24 mouse cellular contexts compared by ENCODE assay signal in the genomic region with DNA sequence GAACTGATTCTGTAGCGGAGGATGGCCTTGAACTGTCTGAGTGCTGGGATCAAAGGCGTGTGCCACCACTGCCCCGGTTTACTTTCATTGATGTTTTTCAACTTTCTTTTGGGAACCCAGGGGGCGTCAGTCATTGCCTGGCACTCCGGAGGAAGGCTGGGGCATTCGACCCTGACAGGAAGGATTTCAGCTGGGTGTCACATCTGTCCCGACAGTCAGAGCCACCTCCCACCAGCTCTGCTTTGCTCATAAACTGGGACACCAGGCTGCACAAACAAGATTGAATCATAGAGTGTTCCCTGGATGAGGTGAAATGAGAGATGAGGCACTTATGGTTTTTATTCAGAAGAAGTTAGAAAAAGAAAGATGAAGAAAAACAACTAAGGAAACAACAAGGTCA. TPM values are rescaled to one million over a fixed set of nuclear protein-coding genes. Genes with fewer than 3 reads are reported as not detected.
DNase-seq lines count a peak whose midpoint lies in the region; TF ChIP-seq lines count a peak whose summit lies in the region.
"Had no signal": no experiment of that assay in that cellular context is flagged by ENCODE, and none has a peak within 500 bp of the region (broad histone marks: within the 10 kb centered on the region; RNA-seq: fewer than 3 reads in every experiment).

No protein-coding gene starts in this region.

- H3K27ac ChIP-seq in layer of hippocampus, adult 2 months: peak overlapping the region; percentile 57
- H3K27ac ChIP-seq in testis, adult 2 months (ENCODE audit: control insufficient read depth, insufficient read depth, low read depth, low read length): peak overlapping the region; percentile 41; the same call in 1 of the 2 replicates
- H3K27ac ChIP-seq: embryonic facial prominence, embryonic 12.5 days; forebrain, embryonic 15.5 days; heart, embryonic 13.5 days; hindbrain, embryonic 12.5 days had no signal

- no peak for TF ChIP-seq CTCF in layer of hippocampus, adult 2 months (conservative IDR thresholded peaks at IDR 0.05)
- TF ChIP-seq CTCF in testis, adult 2 months (IDR thresholded peaks at IDR 0.05; ENCODE audit: control insufficient read depth, insufficient read depth, insufficient replicate concordance, low read depth, low read length): no peak

- H3K27me3 ChIP-seq in testis, adult 2 months (ENCODE audit: control insufficient read depth, insufficient read depth, low read length): no peaks in the 10 kb centered on the region
- H3K27me3 ChIP-seq: CH12.LX; embryonic facial prominence, embryonic 12.5 days; forebrain, embryonic 15.5 days; heart, embryonic 13.5 days; hindbrain, embryonic 12.5 days; Patski had no signal

- H3K36me3 ChIP-seq in testis, adult 2 months (ENCODE audit: control insufficient read depth, insufficient read depth, low read length): peaks cover 2% of the 10 kb centered on the region

- H3K4me3 ChIP-seq in layer of hippocampus, adult 2 months: no peak overlapping the region
- no peak overlapping the region for H3K4me3 ChIP-seq in testis, adult 2 months (ENCODE audit: control insufficient read depth, low read depth, low read length)
- H3K4me3 ChIP-seq: embryonic facial prominence, embryonic 12.5 days; forebrain, embryonic 15.5 days; heart, embryonic 13.5 days; hindbrain, embryonic 12.5 days had no signal

- peak; percentile 38 for DNase-seq in adrenal gland, postnatal 14 days
- DNase-seq in adrenal gland, adult 18-20 months (ENCODE audit: low spot score in 2 of 2): no peak
- DNase-seq in layer of hippocampus, adult 2 months (ENCODE audit: low spot score in 2 of 2): no peak
- no peak for DNase-seq in layer of hippocampus, postnatal 10 days (ENCODE audit: low spot score in 2 of 2)
- DNase-seq in testis, postnatal 10 days (ENCODE audit: low spot score): no peak
- DNase-seq: adrenal gland, postnatal 25 days; cerebellum, adult 11 months; cerebellum, adult 8-10 months; cerebellum, postnatal 14 days; embryo, embryonic 11 days; gastrocnemius, postnatal 36 days; heart, adult 11 months; heart, postnatal 4 days had no signal

- H3K4me1 ChIP-seq in testis, adult 2 months (ENCODE audit: control insufficient read depth, insufficient read depth, low read length): no peaks in the 10 kb centered on the region
- H3K4me1 ChIP-seq: heart, embryonic 13.5 days had no signal

- no peak for TF ChIP-seq POLR2A in testis, adult 2 months (IDR thresholded peaks at IDR 0.05; ENCODE audit: control insufficient read depth, low read depth, low read length)

RNA-seq across cellular contexts. Expression of a gene that starts 40.0 kb away (rescaled TPM):
- 6.9 and 8.3 TPM in 2 replicates for total RNA-seq in adrenal gland, postnatal 14 days (2021)
- total RNA-seq in adrenal gland, adult 18-20 months (2021): 10 to 100 TPM in 1 of 2 experiments, 1 to 10 TPM in 1; 9.5 to 12.8 TPM
- 1 to 10 TPM; 2.0 to 2.5 TPM for total RNA-seq in layer of hippocampus, adult 2 months (2021)
- total RNA-seq in layer of hippocampus, postnatal 10 days (2021): 1 to 10 TPM; 2.2 to 2.9 TPM
- polyA plus RNA-seq in testis, adult 2 months (2012; rRNA removed): 5.0 and 6.2 TPM in 2 replicates
- total RNA-seq: CH12.LX; common myeloid progenitor, adult 5-6 weeks had no signal
- polyA plus RNA-seq: activated CD4-positive, CD25-positive, alpha-beta regulatory T cell, adult 4 months had no signal

RNA-seq across cellular contexts. Expression of a gene that starts 41.6 kb away (rescaled TPM):
- total RNA-seq in adrenal gland, postnatal 14 days (2021): 4.6 and 17.6 TPM in 2 replicates
- total RNA-seq in adrenal gland, adult 18-20 months (2021): 1 to 10 TPM; 1.3 to 8.5 TPM
- 1 to 10 TPM; 2.2 to 7.6 TPM for total RNA-seq in layer of hippocampus, adult 2 months (2021)
- total RNA-seq in layer of hippocampus, postnatal 10 days (2021): not detected
- polyA plus RNA-seq in testis, adult 2 months (2012; rRNA removed): 5.1 and 5.6 TPM in 2 replicates
- polyA plus RNA-seq: embryonic facial prominence, embryonic 12.5 days; forebrain, embryonic 11.5 days; forebrain, embryonic 15.5 days; heart, embryonic 13.5 days; heart, postnatal 0 days; hindbrain, embryonic 12.5 days had no signal

RNA-seq across cellular contexts. Expression of a gene that starts 42.1 kb away (rescaled TPM):
- 103 and 109 TPM in 2 replicates for total RNA-seq in adrenal gland, postnatal 14 days (2021)
- 100 to 1,000 TPM; 114 to 127 TPM for total RNA-seq in adrenal gland, adult 18-20 months (2021)
- 10 to 100 TPM; 93.6 to 98.1 TPM for total RNA-seq in layer of hippocampus, adult 2 months (2021)
- 100 to 1,000 TPM in 1 of 2 experiments, 10 to 100 TPM in 1; 94.9 to 104 TPM for total RNA-seq in layer of hippocampus, postnatal 10 days (2021)
- 19.9 and 21.5 TPM in 2 replicates for polyA plus RNA-seq in testis, adult 2 months (2012; rRNA removed)
